Mouse (Mus musculus) kidney, adult 8-10 months (tissue): ENCODE results near the gene Ccl27a.

Source experiments
- DNase-seq, 2 experiments: peaks; one replicate each; pipeline ENCODE4 v3.0.0; 2022

Ccl27a gene

DNA sequence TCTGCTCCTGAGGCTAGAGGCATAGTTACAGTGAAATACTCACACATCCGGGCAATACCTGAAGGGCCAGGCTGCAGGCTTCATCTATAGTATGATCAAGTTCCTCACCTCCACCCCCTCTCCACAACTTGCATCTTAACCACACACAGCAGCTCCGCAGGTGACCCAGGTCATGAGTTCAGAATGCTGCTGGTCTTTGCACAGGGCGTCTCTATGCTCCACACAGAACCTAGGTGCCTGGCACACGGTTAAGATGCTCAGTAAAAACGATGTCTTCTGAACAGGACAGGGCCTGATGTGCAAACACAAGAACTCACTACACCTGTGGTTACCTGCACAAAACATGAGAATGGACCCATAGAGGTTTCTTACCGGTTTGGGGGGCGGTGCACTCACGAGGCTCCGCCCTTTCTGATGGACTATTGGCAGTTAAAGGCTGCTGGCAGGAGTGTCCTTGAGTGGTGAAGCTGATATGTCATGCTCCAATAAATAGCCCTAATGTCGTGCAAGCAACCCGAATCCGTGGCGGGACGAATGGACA lies 19.2 kb downstream of the Ccl27a start, which contains the start of gene Galt:
Gene Galt, plus strand, starts transcription at position 432 of the 541 bp plus-strand sequence.
- peak in 1 of 2 experiments; percentile 80 for DNase-seq

GRCm38 (mm10) chr4:41745021-41745420 lies 29.0 kb downstream of the Ccl27a start:
- no peak for DNase-seq

DNA sequence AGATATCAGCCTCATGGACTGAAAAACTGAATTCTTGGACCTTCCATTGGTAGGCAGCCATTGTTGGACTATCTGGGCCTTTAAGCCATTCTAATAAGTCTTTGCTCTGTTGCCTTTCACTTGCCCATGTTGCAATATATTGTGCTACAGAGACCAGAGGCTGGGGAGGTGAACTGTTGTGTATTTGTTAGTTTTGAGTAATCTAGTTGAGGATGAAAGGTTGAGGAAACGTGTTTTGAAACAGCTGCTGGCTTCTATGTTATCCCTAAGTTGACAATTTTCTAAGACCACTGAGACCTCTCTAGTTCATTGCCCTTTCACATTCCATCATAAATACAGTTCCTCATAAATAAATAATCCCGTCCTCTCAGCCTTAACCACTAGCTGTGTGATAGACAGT lies 29.9 kb downstream of the Ccl27a start:
- no peak for DNase-seq

GRCm38 (mm10) chr4:41741158-41741560 lies 32.9 kb downstream of the Ccl27a start:
- DNase-seq: peak; percentile 96

DNA sequence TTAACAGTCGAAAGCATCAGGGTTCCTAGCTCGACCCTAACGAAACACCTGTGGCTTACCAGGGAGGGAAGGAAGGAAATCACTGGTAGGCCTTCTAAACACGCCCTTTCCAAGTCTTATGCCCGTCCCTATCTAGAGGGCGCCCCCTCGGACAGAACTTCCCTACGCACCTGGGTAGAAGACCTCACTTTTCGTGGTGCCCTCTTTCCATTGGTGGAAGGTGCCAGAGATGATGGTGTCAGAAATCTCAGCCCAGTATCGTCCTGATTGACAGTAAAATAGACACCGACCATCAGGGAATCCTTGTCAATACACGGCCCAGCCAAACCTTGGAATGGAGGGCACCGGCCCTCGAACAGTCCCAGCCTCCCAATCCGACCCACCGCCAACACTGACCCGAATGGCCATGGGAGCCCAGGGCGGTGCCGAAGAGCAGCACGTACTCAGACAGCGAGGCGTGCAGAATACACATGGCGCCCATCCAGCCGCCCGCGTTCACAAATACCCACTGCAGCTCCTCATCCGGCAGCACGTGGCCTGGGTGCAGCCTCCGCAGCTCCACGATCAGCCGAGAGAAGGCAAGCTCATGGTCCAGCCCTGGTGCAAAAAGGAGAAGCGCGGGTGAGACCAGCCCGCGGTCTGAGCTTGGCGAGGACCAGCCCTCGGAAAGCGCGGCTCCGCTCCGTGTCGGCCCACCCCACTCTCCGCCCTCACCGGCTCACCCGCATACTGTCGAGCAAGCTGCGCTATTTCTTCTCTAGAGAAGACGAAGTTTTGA lies 33.5 kb downstream of the Ccl27a start:
- DNase-seq: peak in 1 of 2 experiments; percentile 53

- no peak for DNase-seq
Observed at GRCm38 (mm10) chr4:41739260-41739659, 34.8 kb downstream of the Ccl27a start.

DNA sequence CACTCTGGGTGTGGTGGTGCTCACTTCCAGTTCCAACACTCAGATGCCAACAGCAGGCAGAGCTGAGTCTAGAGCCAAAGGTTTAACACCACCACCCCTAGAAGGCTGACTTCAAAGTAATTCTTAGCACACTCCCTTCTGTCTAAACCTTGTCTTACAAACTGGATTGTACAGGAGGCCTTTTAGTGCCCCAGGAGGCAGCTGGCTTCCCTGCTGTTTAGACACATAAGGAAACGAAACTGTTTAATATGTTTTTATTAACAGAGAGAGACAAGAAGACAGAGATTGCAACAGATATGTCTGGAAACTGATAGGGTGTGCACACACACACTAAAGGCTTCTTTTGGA lies 35.8 kb downstream of the Ccl27a start:
- no peak for DNase-seq

GRCm38 (mm10) chr4:41737602-41738255 lies 36.3 kb downstream of the Ccl27a start:
- peak; percentile 71 to 80 for DNase-seq

DNA sequence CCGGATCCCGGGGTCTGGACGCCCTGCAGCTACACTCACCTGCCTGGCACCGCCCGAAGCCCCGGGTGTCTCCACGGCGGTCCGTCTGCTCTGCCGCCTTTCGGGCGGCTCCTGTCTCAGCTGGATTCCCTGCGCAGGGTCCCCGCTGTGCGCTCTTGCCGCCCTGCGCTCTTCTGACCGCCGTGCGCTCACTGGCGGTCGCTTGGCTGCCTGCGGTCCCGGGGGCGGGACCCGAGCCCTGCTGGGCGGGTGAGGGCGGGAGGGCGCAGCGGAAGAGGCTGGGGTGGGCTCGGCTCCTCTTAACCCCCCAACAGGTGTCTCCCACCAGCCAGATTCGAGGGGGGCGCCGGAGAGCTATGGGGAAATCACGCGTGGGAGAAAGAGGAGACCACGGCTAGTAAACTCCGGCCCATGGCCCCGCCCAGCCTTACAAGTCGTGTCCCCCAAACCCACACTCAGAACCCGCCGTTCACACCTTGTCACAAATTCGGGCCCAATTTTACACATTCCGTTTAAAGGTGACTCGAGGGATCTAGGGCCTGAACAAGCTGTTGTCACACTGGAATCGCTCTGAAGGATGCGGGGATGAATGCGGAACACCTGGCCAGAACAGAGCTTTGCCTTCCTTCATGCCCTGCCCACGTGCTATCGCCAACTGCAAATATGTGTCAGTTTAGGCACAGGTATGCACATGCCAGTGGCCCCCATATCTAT lies 42.8 kb downstream of the Ccl27a start, which contains the start of gene Arid3c:
Gene Arid3c, minus strand, starts transcription at position 91 of the 714 bp plus-strand sequence.
- DNase-seq: no peak

DNA sequence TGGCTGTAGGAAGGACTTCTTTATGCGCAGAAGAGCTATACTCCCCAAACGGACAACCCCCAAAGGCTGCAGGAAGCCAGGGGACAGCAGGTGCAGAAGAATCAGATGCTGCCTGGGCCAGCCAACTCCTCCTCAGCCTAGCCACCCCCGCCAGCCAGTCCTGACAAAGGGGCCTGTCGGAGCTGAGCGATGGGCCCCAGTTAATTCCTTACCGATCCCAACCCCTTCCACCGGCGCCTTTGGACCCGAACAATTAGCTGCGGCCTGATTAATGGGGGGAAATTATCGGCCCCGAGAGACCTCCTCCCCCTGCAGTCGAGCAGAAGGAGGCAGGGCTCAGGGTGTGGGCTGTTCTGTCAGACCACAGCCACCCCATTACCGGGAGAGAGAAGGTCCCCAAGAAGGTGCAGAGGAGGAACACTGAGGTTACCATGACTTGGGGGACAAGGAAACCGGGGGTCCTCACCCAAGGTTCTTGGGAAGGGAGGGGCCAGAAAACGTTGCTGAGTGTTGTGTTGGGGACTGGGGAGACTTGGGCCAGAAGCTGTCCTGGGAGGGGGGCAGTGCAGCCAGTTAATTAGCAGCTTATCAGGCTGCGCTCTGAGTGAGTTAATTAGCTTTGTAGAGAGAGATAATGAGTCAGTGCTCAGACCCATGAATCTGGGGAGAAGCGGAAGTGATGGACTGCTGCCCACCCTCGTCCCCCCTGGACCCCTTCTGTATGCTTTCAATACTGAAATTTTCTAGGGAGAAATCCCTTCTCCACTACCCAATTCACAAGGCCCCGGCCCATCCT lies 47.0 kb downstream of the Ccl27a start:
- DNase-seq: no peak

DNA sequence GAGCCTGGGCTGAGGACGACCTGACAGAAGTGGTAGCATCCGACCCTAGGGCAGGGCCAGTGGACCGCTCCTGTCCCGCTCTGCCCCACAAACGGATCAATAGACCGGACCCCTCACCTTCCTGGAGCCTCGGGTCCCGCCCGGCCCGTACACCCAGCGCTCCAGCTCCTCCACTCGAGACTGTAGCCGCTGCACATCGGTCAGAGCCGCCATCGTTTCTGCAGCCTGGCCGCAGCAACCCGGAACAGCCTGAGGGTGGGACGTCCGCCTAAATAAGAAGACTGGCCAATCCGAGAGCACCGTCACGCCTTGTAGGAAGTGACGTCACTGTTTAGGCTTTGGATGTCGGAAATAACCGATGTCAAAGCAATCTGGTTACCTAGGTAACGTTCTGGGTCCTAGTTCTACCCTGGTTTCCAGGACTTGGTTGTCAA lies 51.1 kb downstream of the Ccl27a start, which contains the start of gene Dctn3:
Gene Dctn3, minus strand, starts transcription at position 253 of the 434 bp plus-strand sequence.
- DNase-seq: peak; percentile 94 to 96
